Mouse (Mus musculus) effector memory CD4-positive, alpha-beta T cell, adult 5 months (primary cell): ENCODE measurements around the gene Lbhd1. TPM values are rescaled to one million over a fixed set of nuclear protein-coding genes. Genes with fewer than 3 reads are reported as not detected.

Experiments
- polyA plus RNA-seq: library from polyadenylated mRNA; unstranded; fragments of 100-300 nt; shearing (Covaris generic); gene quantifications from one replicate; pipeline ENCODE4 v1.2.1, GENCODE M21; 2017

Lbhd1 gene
- polyA plus RNA-seq, 1 experiment from 2014 or later: 37.0 TPM

Other genes starting within 250 kb of the Lbhd1 start
- gene Chrm1, start 219.9 kb upstream of the Lbhd1 start, polyA plus RNA-seq: not detected
- 546 TPM for gene Slc3a2, start 160.4 kb upstream of the Lbhd1 start, polyA plus RNA-seq
- gene Wdr74, start 147.9 kb upstream of the Lbhd1 start, polyA plus RNA-seq: 91.5 TPM
- gene 1700092M07Rik, start 143.0 kb upstream of the Lbhd1 start, polyA plus RNA-seq: 3.0 TPM
- 246 TPM for gene Stx5a, start 142.3 kb upstream of the Lbhd1 start, polyA plus RNA-seq
- gene Nxf1, start 126.7 kb upstream of the Lbhd1 start, polyA plus RNA-seq: 362 TPM
- gene Tmem223, start 112.7 kb upstream of the Lbhd1 start, polyA plus RNA-seq: 32.4 TPM
- gene Tmem179b, start 109.3 kb upstream of the Lbhd1 start, polyA plus RNA-seq: 143 TPM
- gene Taf6l, start 97.3 kb upstream of the Lbhd1 start, polyA plus RNA-seq: 9.7 TPM
- 74.4 TPM for gene Polr2g, start 85.2 kb upstream of the Lbhd1 start, polyA plus RNA-seq
- gene Zbtb3, start 81.2 kb upstream of the Lbhd1 start, polyA plus RNA-seq: 1.4 TPM
- 23.9 TPM for gene Ttc9c, start 64.4 kb upstream of the Lbhd1 start, polyA plus RNA-seq
- 14.0 TPM for gene Hnrnpul2, start 63.7 kb upstream of the Lbhd1 start, polyA plus RNA-seq
- gene AC129217.1, start 54.0 kb upstream of the Lbhd1 start, polyA plus RNA-seq: not detected
- 70.9 TPM for gene Bscl2, start 46.3 kb upstream of the Lbhd1 start, polyA plus RNA-seq
- not detected for gene Gng3, start 44.5 kb upstream of the Lbhd1 start, polyA plus RNA-seq
- not detected for gene Lrrn4cl, start 33.0 kb upstream of the Lbhd1 start, polyA plus RNA-seq
- gene Ubxn1, start 12.2 kb upstream of the Lbhd1 start, polyA plus RNA-seq: 131 TPM
- gene Uqcc3, start 2.8 kb upstream of the Lbhd1 start, polyA plus RNA-seq: 24.6 TPM
- not detected for gene Gm49403, start 198 bp downstream of the Lbhd1 start, polyA plus RNA-seq
- 26.9 TPM for gene 1810009A15Rik, start 5.1 kb downstream of the Lbhd1 start, polyA plus RNA-seq
- not detected for gene Gm49416, start 5.2 kb downstream of the Lbhd1 start, polyA plus RNA-seq
- 29.7 TPM for gene Ints5, start 9.3 kb downstream of the Lbhd1 start, polyA plus RNA-seq
- 91.7 TPM for gene Ganab, start 14.3 kb downstream of the Lbhd1 start, polyA plus RNA-seq
- gene B3gat3, start 36.6 kb downstream of the Lbhd1 start, polyA plus RNA-seq: 45.8 TPM
- 3.3 TPM for gene Rom1, start 45.6 kb downstream of the Lbhd1 start, polyA plus RNA-seq
- 67.4 TPM for gene Eml3, start 45.8 kb downstream of the Lbhd1 start, polyA plus RNA-seq
- 219 TPM for gene Mta2, start 58.1 kb downstream of the Lbhd1 start, polyA plus RNA-seq
- gene Tut1, start 70.1 kb downstream of the Lbhd1 start, polyA plus RNA-seq: 49.1 TPM
- 292 TPM for gene Eef1g, start 83.3 kb downstream of the Lbhd1 start, polyA plus RNA-seq
- 147 TPM for gene Ahnak, start 105.6 kb downstream of the Lbhd1 start, polyA plus RNA-seq
- not detected for gene Scgb1a1, start 204.2 kb downstream of the Lbhd1 start, polyA plus RNA-seq